In genomic region chr14:20831141-20831910, GRCm38 (mm10) we compare ENCODE assay signal across 16 mouse cellular contexts. TPM values are rescaled to one million over a fixed set of nuclear protein-coding genes. Genes with fewer than 3 reads are reported as not detected.
DNase-seq lines count a peak whose midpoint lies in the region; ATAC-seq and TF ChIP-seq lines count a peak whose summit lies in the region.
"Had no signal": no experiment of that assay in that cellular context is flagged by ENCODE, and none has a peak within 500 bp of the region (broad histone marks: within the 10 kb centered on the region; RNA-seq: fewer than 3 reads in every experiment).

No protein-coding gene starts in this region.

- H3ac ChIP-seq in myocyte (ENCODE audit: control insufficient read depth, insufficient read length): no peak overlapping the region

- CTCF ChIA-PET in Patski (lab: Charles Lee): interaction anchor here (0.8 to 1.7 kb wide), 2 partner anchors 41 to 65 kb away, joined by 3 to 4 read pairs; no protein-coding TSS in a partner anchor

- H3K79me2 ChIP-seq in myocyte (ENCODE audit: control insufficient read depth, insufficient read depth): no peaks in the 10 kb centered on the region

- intact Hi-C loops in left cerebral cortex, postnatal 36 days (cut with DNase I): loop anchor here (1.0 kb wide), 1 partner anchor 37 kb away; the partner anchor contains the start of gene Camk2g

- no peak overlapping the region for H3K4me3 ChIP-seq in myocyte
- H3K4me3 ChIP-seq in forebrain, embryonic 13.5 days: no peak overlapping the region
- H3K4me3 ChIP-seq: hindbrain, embryonic 10.5 days; liver, embryonic 15.5 days; midbrain, embryonic 12.5 days had no signal

- no peaks in the 10 kb centered on the region for H3K9me3 ChIP-seq in forebrain, embryonic 13.5 days (replicated peaks)
- H3K9me3 ChIP-seq: hindbrain, embryonic 10.5 days; liver, embryonic 15.5 days; midbrain, embryonic 12.5 days had no signal

- H3K9ac ChIP-seq in forebrain, embryonic 13.5 days: no peak overlapping the region
- H3K9ac ChIP-seq: liver, embryonic 15.5 days; midbrain, embryonic 12.5 days had no signal

- H3K4me2 ChIP-seq in myocyte (ENCODE audit: low read depth): peak overlapping the region; percentile 60
- no peak overlapping the region for H3K4me2 ChIP-seq in forebrain, embryonic 13.5 days
- H3K4me2 ChIP-seq: heart, embryonic 11.5 days; liver, embryonic 15.5 days; midbrain, embryonic 12.5 days had no signal

- H3K27me3 ChIP-seq in Patski (no peaks in the 10 kb centered on the region), myocyte (ENCODE audit: control insufficient read depth, insufficient read depth, insufficient read length) (no peaks in the 10 kb centered on the region)
- H3K27me3 ChIP-seq in forebrain, embryonic 13.5 days: no peaks in the 10 kb centered on the region
- H3K27me3 ChIP-seq: midbrain, embryonic 12.5 days had no signal

- no peaks in the 10 kb centered on the region for H3K36me3 ChIP-seq in myocyte (ENCODE audit: control insufficient read depth, insufficient read depth)
- H3K36me3 ChIP-seq in forebrain, embryonic 13.5 days (ENCODE audit: poor library complexity, severe bottlenecking): no peaks in the 10 kb centered on the region
- H3K36me3 ChIP-seq: hindbrain, embryonic 10.5 days; liver, embryonic 15.5 days; midbrain, embryonic 12.5 days had no signal

- POLR2A ChIA-PET in Patski (lab: Charles Lee): no interaction called here

- peak; percentile 57 for ATAC-seq in Patski
- ATAC-seq in forebrain, embryonic 13.5 days: no peak
- ATAC-seq in erythroid progenitor cell, adult 5-6 weeks (replicated peaks; ENCODE audit: low FRiP score, poor library complexity, severe bottlenecking): no peak

- peak; percentile 65 for DNase-seq in gastrocnemius, adult 18-20 months (ENCODE audit: low spot score)
- no peak for DNase-seq in gastrocnemius, postnatal 10 days
- DNase-seq in left cerebral cortex, adult 18-20 months (ENCODE audit: low spot score in 2 of 2): peak; percentile 38 to 46
- DNase-seq in left cerebral cortex, postnatal 36 days (ENCODE audit: low spot score in 2 of 2): no peak
- DNase-seq in Patski (ENCODE audit: low read depth, low spot score): no peak
- DNase-seq: cerebellum, adult 11-12 months; lung, postnatal 36 days; spleen, adult 18-20 months; thymus, postnatal 36 days had no signal

- in situ Hi-C loops in Patski (cut with MboI; ENCODE audit: low pct_unique_long_range_greater_than_20kb): no loop called here

- H3K4me1 ChIP-seq in forebrain, embryonic 13.5 days: no peaks in the 10 kb centered on the region
- H3K4me1 ChIP-seq: liver, embryonic 15.5 days had no signal

- TF ChIP-seq CTCF in Patski (IDR thresholded peaks at IDR 0.05): no peak

- no peak overlapping the region for H3K27ac ChIP-seq in forebrain, embryonic 13.5 days
- H3K27ac ChIP-seq: hindbrain, embryonic 10.5 days; liver, embryonic 15.5 days; midbrain, embryonic 12.5 days had no signal

- TF ChIP-seq POLR2A in myocyte (IDR thresholded peaks at IDR 0.05; ENCODE audit: insufficient read length, low read depth): no peak

- WGBS in forebrain, embryonic 13.5 days: 81% methylated on average over 9 of the region's 9 CpGs

TF ChIP-seq in myocyte, 11 proteins besides CTCF, POLR2A, EP300 and RAD21:
- TF ChIP-seq POLR2AphosphoS2 (IDR thresholded peaks at IDR 0.05; ENCODE audit: insufficient read length, low read depth) (no peak), TCF3 (IDR thresholded peaks at IDR 0.05; ENCODE audit: insufficient read length, low read depth) (peak; percentile 87), TCF12 (IDR thresholded peaks at IDR 0.05; ENCODE audit: insufficient read depth, poor library complexity, severe bottlenecking) (peak; percentile 85), MYOG (IDR thresholded peaks at IDR 0.05; ENCODE audit: control insufficient read depth in 1 of 3, insufficient read depth in 1 of 3, insufficient read length in 2 of 3, low read depth in 2 of 3) (peak in 2 of 3 experiments; percentile 86 to 90), MYOD1 (IDR thresholded peaks at IDR 0.05; ENCODE audit: control insufficient read depth in 1 of 3, insufficient read length in 2 of 3, low read depth in 2 of 3) (peak in 2 of 3 experiments; percentile 96 to 97)
TF ChIP-seq in myocyte: peak in this region for 4.

RNA-seq across cellular contexts. Expression of gene Plau, which starts 5.1 kb away (rescaled TPM):
- total RNA-seq in gastrocnemius, adult 18-20 months (2021): 10 to 100 TPM; 13.6 to 29.2 TPM
- total RNA-seq in gastrocnemius, postnatal 10 days (2021): 10 to 100 TPM; 25.6 to 28.0 TPM
- 1 to 10 TPM; 7.7 to 8.2 TPM for total RNA-seq in left cerebral cortex, adult 18-20 months (2021)
- total RNA-seq in left cerebral cortex, postnatal 36 days (2021): 1 to 10 TPM; 6.0 to 8.3 TPM
- polyA plus RNA-seq in Patski (2021) (88.3 TPM), myocyte (2012; fragmentation: generic; extraction: Trizol) (40.1 TPM)
- 0.27 and 0.35 TPM in 2 replicates for polyA plus RNA-seq in forebrain, embryonic 13.5 days (2015; fragmentation: Nextera tagmentation; extraction: Ambion mirVana)
- total RNA-seq in erythroid progenitor cell, adult 5-6 weeks (2015; ENCODE audit: low replicate concordance): 2.5 TPM in 1 of 2 replicates, not detected in the other
- total RNA-seq in erythroid progenitor cell, adult 5-6 weeks (2017; ENCODE audit: low replicate concordance): 1.6 and 2.1 TPM in 2 replicates

RNA-seq across cellular contexts. Expression of gene Camk2g, which starts 37.4 kb away (rescaled TPM):
- 100 to 1,000 TPM; 168 to 192 TPM for total RNA-seq in gastrocnemius, adult 18-20 months (2021)
- 100 to 1,000 TPM; 120 to 134 TPM for total RNA-seq in gastrocnemius, postnatal 10 days (2021)
- total RNA-seq in left cerebral cortex, adult 18-20 months (2021): 100 to 1,000 TPM; 315 to 361 TPM
- 100 to 1,000 TPM; 322 to 378 TPM for total RNA-seq in left cerebral cortex, postnatal 36 days (2021)
- polyA plus RNA-seq in Patski (2021) (51.7 TPM), myocyte (2012; fragmentation: generic; extraction: Trizol) (57.2 TPM)
- polyA plus RNA-seq in forebrain, embryonic 13.5 days (2015; fragmentation: Nextera tagmentation; extraction: Ambion mirVana): 60.7 and 81.8 TPM in 2 replicates
- 6.7 and 7.2 TPM in 2 replicates for total RNA-seq in erythroid progenitor cell, adult 5-6 weeks (2015; ENCODE audit: low replicate concordance)
- total RNA-seq in erythroid progenitor cell, adult 5-6 weeks (2017; ENCODE audit: low replicate concordance): 3.6 and 6.9 TPM in 2 replicates

Comparison
In these comparisons a context has a peak if more than half of its experiments do, and no peak if none do; other contexts are left out.
1. DNase-seq: peak in gastrocnemius, adult 18-20 months (single experiment) and left cerebral cortex, adult 18-20 months (2 of 2); none in gastrocnemius, postnatal 10 days (single experiment), left cerebral cortex, postnatal 36 days (0 of 2) and Patski (single experiment).
2. RNA of gene Camk2g, which starts 37.4 kb away (total RNA-seq): 322 to 378 TPM in left cerebral cortex, postnatal 36 days, 315 to 361 TPM in left cerebral cortex, adult 18-20 months, 168 to 192 TPM in gastrocnemius, adult 18-20 months and 120 to 134 TPM in gastrocnemius, postnatal 10 days; 3.6 to 7.2 TPM in erythroid progenitor cell, adult 5-6 weeks; every median in the first group is over 10 times any median in the second.